Mouse (Mus musculus): ENCODE measurements around the gene Gli3.

The Gli3 gene

GRCm38 (mm10) chr13:15722766-15723379, 259.8 kb downstream of the Gli3 start:
- no peak for DNase-seq (ENCODE audit: low spot score in 2 of 2)

DNA sequence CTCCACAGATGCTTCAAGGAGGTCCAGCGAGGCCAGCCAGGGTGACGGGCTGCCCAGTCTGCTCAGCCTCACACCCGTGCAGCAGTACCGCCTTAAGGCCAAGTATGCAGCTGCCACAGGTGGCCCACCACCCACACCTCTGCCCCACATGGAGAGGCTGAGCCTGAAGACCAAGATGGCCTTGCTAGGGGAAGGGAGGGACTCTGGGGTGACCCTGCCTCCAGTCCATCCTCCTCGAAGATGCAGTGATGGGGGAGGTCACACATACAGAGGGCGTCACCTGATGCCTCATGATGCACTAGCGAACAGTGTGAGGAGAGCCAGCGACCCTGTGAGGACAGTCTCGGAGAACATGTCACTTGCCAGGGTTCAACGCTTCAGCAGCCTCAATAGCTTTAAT, 261.7 kb downstream of the Gli3 start:
- DNase-seq (ENCODE audit: low spot score in 2 of 2) = no peak

DNA sequence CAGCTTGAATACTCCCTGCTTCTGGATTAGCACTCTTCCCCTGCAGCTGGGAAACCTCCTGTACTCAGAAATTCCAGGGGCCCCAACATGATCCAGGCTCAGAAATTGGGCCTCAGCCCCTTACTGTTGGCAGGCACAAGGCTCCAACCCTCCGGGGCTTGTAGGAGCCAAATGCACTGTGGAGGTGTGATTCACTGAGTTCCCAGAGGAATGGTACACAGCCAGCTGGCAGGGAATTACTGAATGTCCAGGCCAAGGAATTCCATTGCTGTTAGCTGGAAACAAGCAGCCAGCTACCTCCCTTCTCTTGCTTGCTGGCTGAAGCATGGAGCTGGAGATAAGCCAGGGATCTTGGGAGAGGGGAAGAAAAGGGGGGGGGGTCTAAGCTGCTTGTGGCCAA, 278.7 kb downstream of the Gli3 start:
- DNase-seq (ENCODE audit: low spot score in 2 of 2) = peak in 1 of 2 experiments; percentile 87

- DNase-seq (ENCODE audit: low spot score in 2 of 2) = no peak
Observed at GRCm38 (mm10) chr13:15742308-15742707, 279.3 kb downstream of the Gli3 start.

DNA sequence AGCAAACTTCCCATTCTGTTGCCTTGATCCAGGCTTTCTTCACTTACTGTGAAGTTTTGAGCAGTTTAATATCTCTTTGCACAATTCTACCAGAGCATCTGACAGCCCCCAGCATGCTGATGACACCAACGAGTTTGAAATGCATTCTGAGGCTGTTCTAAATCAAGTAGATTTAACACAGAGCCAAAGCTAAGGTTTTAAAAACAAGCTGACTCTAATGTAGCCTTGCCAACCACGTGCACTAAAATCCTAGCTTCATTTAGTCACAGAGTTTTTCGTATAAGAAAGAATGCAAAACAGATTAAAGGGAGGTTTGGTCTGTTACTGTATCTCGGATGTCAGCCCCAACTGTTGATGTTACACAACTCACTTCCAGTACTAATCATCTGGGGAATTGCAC, 279.7 kb downstream of the Gli3 start:
- no peak for DNase-seq (ENCODE audit: low spot score in 2 of 2)

DNA sequence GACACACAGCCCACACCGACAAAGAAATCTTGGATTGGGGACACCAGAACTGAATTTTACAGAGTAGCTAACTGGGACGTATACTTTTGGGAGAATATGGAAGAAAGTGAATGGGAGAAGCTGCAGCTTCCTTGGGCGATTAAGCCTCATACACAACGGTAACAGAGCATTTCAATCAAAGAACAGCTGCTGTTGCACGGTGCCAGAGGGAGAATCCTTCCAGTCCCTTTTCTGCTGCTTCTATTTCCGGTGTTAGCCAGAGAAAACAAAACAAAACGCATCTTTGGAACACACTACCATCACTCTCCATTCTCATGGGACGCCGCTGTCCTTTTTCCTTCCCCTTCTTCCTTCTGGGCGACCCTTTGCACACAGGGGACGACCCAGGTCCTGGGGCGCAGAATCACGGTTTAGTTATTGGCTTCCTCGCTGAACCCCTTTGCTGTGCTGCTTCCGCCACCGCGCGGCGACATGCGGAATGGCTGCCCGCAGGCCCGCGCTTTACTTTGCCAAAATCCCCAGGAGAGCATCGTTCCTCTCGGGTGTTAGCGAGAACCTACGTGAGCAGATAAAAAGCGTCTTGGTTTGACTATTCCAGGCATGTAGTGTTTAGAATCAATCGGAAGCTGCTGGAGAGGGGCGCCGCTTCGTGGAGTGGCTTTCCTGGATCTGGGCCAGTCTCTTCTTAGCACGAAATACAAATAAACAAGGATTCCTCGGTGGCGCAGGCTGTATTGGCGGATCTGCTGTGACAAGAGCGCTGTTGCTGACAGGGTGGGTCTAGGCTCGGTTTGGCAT, 296.0 kb downstream of the Gli3 start:
- DNase-seq (ENCODE audit: low spot score in 2 of 2) = peak; percentile 60 to 77

DNA sequence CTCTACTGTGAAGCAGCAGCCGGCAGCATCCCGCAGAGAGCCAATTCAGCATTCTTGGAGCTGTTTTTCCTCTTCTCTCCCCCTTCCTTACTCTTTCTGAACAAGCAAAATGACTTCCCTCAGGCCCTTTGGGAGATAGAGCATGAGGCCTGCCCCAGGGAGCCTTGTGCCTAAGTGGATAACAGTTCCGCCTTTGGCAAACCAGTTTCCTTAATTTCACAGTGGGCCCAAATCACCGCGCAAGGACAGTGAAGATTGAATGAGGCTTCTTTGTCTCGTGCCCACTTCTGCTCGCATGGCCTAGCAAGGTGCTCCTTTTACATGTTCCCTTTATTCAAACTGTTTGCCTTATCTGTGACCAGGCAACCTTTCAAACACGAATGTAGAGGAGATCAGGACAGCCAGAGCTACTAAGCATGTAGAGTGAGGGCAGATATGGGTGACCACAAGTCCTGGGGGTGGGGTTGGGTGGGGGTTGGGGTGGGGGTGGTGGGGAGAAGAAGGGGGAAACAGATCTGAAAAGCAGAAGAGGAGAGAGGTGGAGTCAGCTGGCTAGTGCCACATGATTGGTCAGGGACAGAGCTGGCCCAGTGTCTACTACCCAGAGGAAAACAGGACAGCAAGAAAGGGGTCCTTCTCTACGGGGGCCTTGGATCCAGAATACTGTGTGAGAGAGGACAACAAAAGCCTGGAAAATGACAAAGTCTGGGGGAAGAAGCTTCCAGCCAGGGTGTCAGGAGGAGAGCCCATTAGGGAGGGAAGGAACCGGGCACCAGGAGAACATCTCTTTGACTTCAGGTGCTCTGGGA, 296.8 kb downstream of the Gli3 start:
- no peak for DNase-seq (ENCODE audit: low spot score in 2 of 2)

GRCm38 (mm10) chr13:15762291-15762690, 299.3 kb downstream of the Gli3 start:
- DNase-seq (ENCODE audit: low spot score in 2 of 2) = no peak

DNA sequence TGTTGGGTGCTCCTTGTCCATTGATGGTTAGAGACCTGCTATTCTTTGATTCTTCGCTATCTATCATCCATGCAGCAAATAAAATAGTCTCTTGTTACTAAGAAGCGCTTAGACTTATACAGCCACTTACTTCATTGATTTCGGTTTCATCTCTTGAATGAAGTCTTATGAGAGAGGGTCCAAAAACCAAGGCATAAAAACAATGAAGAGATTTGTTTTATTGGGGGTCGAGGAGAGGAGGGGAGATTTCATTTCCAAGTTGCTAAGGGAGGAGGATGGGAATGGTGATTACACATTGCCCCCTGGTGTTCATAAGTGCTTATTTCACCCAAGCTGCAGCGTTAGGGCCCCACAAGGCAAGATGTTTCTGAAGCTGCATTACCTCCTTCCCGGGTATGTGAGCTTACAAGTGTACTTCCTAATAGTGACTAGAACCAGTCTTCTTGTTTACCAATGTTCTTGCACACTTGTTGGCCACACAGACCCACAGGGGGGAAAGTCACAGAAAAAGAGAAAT, 299.9 kb downstream of the Gli3 start:
- DNase-seq (ENCODE audit: low spot score in 2 of 2) = no peak

- no peak for DNase-seq (ENCODE audit: low spot score in 2 of 2)
Observed at GRCm38 (mm10) chr13:15777624-15778023, 314.6 kb downstream of the Gli3 start.

Data from urinary bladder, adult 18-20 months (tissue).